Mouse (Mus musculus) heart, adult 2 months (tissue): ENCODE measurements around the gene Spock1. TPM values are rescaled to one million over a fixed set of nuclear protein-coding genes. Genes with fewer than 3 reads are reported as not detected.

Source experiments
- DNase-seq, 2 experiments: peaks; one replicate each; pipeline ENCODE4 v3.0.0; 2021
- H3K27ac ChIP-seq: fragments of 200-600 bp; 2 replicates; pipeline ENCODE4 v1.8.1; 2022
- H3K27me3 ChIP-seq: fragments of 200-500 bp; 2 replicates; pipeline ENCODE4 v1.6.1; 2012; ENCODE audit warnings: mild to moderate bottlenecking, low read length, inconsistent platforms, mixed read lengths; ENCODE audit not compliant: control insufficient read depth, insufficient read depth
- H3K36me3 ChIP-seq: fragments of 200-500 bp; 2 replicates; pipeline ENCODE4 v1.6.1; 2012; ENCODE audit warnings: low read length, inconsistent platforms; ENCODE audit not compliant: control insufficient read depth, insufficient read depth
- H3K4me1 ChIP-seq: fragments of 200-500 bp; 2 replicates; pipeline ENCODE4 v1.6.1; 2011; ENCODE audit warnings: low read length; ENCODE audit not compliant: control insufficient read depth, insufficient read depth
- H3K4me3 ChIP-seq: fragments of 200-600 bp; 2 replicates; pipeline ENCODE4 v1.8.1; 2022
- H3K79me2 ChIP-seq: fragments of 200-500 bp; replicated peaks from 2 replicates; pipeline ENCODE4 v1.6.1; 2012; ENCODE audit warnings: mild to moderate bottlenecking, inconsistent platforms, low read length, moderate library complexity, mixed read lengths; ENCODE audit not compliant: control insufficient read depth, insufficient read depth
- H3K9ac ChIP-seq: fragments of 200-500 bp; 2 replicates; pipeline ENCODE4 v1.6.1; 2012; ENCODE audit warnings: low read depth, mild to moderate bottlenecking, control low read depth, inconsistent platforms, low read length, mixed read lengths
- CTCF ChIP-seq: fragments of 200-600 bp; IDR thresholded peaks from 2 replicates; pipeline ENCODE4 v1.8.1; 2022; ENCODE audit warnings: antibody characterized with exemption, mild to moderate bottlenecking, moderate library complexity
- EP300 ChIP-seq: fragments of 200-500 bp; IDR thresholded peaks from 2 replicates; pipeline ENCODE4 v1.6.1; 2011; ENCODE audit warnings: low read depth, low read length, control low read depth; ENCODE audit not compliant: insufficient read depth
- POLR2A ChIP-seq: fragments of 200-500 bp; IDR thresholded peaks from 2 replicates; pipeline ENCODE4 v1.6.1; 2011; ENCODE audit warnings: mild to moderate bottlenecking, low read depth, low read length, control low read depth; ENCODE audit not compliant: insufficient read depth
- WGBS: fragments of 180-500 bp; shearing (Covaris S2); methylation state at CpG from one replicate; pipeline ENCODE4 v1.1.7; 2018; 5-methylcytosine and 5-hydroxymethylcytosine counted together
- intact Hi-C: fragments of 180-260 bp; cut with DNase I; formaldehyde crosslinking; loops from one replicate; pipeline ENCODE4 v1.15.1; 2025
- polyA plus RNA-seq: library from polyadenylated mRNA; depleted of rRNA; stranded (reverse); fragments of >200 nt; gene quantifications from 2 replicates; pipeline ENCODE4 v1.2.3, GENCODE M21; 2012
- total RNA-seq, 2 experiments: library from RNA; stranded (reverse); gene quantifications; 2 replicates each; pipeline ENCODE4 v1.2.3; 2021

The Spock1 gene
- total and polyA plus RNA-seq, 3 experiments, result 0.04 TPM; not detected in 2

DNA sequence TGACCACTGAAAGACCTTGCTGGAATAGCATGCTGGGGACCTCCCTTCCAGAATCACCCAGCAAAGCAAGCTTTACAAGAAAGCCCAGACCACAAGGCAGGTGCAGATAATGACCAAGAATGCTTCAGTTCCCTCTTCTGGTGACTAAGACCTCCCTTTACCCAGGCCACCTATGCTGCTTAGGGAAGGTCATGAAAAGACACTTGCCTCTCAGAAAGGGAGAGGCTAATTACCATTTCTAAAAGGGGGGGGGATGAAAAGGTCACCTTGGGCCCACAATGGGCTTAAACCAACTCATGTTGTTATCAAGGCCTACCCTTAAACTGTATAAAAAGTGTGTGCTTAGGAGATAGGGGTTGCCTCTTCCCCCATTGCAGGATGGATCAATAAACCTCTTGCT is 382.2 kb downstream of the Spock1 start:
- Histone ChIP-seq H3K9ac (no peak overlapping the region), H3K36me3 (no peaks in the 10 kb centered on the region), H3K4me1 (no peaks in the 10 kb centered on the region), H3K4me3 (no peak overlapping the region), H3K79me2 (no peaks in the 10 kb centered on the region), H3K27me3 (no peaks in the 10 kb centered on the region), H3K27ac (no peak overlapping the region)
- DNase-seq, result no peak
- intact Hi-C loops, result loop anchor here (10.0 kb wide), 1 partner anchor 119 kb away; no protein-coding TSS in a partner anchor
- no peak for TF ChIP-seq POLR2A
- TF ChIP-seq CTCF, result no peak
- TF ChIP-seq EP300, result no peak

DNA sequence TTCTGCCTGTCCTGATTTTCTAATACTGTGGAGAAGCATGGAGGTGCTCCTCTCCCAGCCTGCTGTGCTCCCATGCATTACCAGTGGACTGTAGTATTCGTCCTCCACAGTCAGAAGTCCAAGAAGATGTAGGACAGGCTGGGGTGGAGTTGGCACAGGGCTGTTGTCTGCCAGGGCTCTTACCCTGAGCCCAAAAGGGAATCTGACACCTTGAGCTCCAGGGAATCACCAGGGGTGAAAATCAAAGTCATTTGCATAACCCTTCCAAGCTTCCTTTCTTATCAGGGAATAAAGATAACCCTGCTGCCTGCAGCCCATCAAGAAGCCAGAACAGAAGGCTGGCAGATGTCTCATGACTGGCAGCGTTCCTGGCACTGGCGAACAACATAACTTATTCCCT is 383.6 kb downstream of the Spock1 start:
- Histone ChIP-seq H3K79me2 (no peaks in the 10 kb centered on the region), H3K4me3 (no peak overlapping the region), H3K27ac (no peak overlapping the region), H3K4me1 (no peaks in the 10 kb centered on the region), H3K9ac (no peak overlapping the region), H3K27me3 (no peaks in the 10 kb centered on the region), H3K36me3 (no peaks in the 10 kb centered on the region)
- TF ChIP-seq EP300 (no peak), CTCF (no peak), POLR2A (no peak)
- WGBS, result 25% methylated on average over 3 of the region's 3 CpGs
- DNase-seq, result peak in 1 of 2 experiments; percentile 45
- intact Hi-C loops, result loop anchor here (10.0 kb wide), 1 partner anchor 120 kb away; no protein-coding TSS in a partner anchor

DNA sequence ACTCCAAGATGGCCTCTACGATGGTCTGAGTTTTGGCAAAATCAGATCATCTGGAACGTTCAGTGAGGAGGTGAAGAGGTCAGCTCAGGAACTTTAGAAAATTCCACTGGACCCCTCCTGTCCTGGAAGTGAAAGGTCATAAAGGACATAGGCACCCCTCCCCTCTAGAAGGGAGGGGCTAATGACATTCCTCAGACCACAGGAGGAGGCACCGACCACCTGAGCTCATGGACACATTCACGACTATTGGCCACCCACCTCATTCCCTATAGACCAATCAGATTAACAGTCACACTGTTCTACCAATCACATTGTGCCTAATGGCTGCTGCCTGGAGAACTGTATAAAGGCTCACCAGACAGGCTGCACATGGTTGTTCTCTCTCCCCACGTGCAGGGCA is 384.8 kb downstream of the Spock1 start:
- intact Hi-C loops, result loop anchor here (10.0 kb wide), 1 partner anchor 121 kb away; no protein-coding TSS in a partner anchor
- Histone ChIP-seq H3K9ac (no peak overlapping the region), H3K36me3 (no peaks in the 10 kb centered on the region), H3K27me3 (no peaks in the 10 kb centered on the region), H3K4me3 (no peak overlapping the region), H3K27ac (no peak overlapping the region), H3K79me2 (no peaks in the 10 kb centered on the region), H3K4me1 (no peaks in the 10 kb centered on the region)
- no peak for DNase-seq
- TF ChIP-seq CTCF, result no peak
- TF ChIP-seq POLR2A, result no peak
- no peak for TF ChIP-seq EP300
- 88% methylated on average over 5 of the region's 5 CpGs for WGBS

DNA sequence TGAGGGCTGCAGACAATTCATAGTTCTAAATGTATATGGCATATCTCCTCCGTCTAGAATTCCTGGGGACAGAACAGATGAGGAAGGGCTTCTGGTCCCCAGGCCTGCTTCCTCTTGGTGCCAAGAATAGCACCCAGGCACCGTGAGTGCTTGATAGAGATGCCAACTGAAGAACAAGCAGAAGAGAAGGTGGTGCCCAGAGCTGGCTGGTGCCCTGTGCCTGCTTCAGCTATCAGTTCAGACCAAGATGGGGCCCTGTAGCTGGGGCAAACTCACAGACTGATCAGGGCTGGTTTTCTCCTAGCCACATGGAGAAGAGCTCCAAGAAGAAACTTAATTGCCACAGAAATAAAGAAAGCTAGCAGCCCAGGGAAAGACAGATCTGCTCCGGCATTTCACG is 385.8 kb downstream of the Spock1 start:
- Histone ChIP-seq H3K27me3 (no peaks in the 10 kb centered on the region), H3K36me3 (no peaks in the 10 kb centered on the region), H3K4me1 (no peaks in the 10 kb centered on the region), H3K79me2 (no peaks in the 10 kb centered on the region), H3K4me3 (no peak overlapping the region), H3K9ac (no peak overlapping the region), H3K27ac (no peak overlapping the region)
- TF ChIP-seq POLR2A (no peak), EP300 (no peak), CTCF (no peak)
- WGBS, result 56% methylated on average over 4 of the region's 4 CpGs
- intact Hi-C loops, result loop anchor here (10.0 kb wide), 1 partner anchor 122 kb away; no protein-coding TSS in a partner anchor
- peak in 1 of 2 experiments; percentile 38 for DNase-seq

DNA sequence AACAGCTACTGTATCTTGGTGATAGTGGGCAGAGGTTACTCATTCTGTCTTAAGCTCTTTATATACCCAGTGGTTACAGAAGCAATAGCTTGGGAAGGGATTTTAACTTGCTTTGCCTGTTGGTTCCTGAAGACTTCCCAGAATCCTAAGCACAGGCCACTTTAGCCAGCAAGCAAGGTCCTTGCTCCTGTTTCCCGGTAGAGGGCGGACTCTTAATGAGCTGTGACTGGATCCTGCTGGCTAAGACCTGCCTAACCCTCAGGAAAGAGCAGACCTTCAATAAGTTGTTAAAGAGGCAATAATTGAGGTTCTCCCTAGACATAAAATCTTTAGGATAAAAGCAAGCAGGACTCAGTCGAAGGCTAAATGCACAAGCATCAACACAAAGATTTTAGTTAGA is 387.0 kb downstream of the Spock1 start:
- 22% methylated on average over 3 of the region's 3 CpGs for WGBS
- no peak overlapping the region for H3K9ac ChIP-seq
- no peak overlapping the region for H3K27ac ChIP-seq
- no peaks in the 10 kb centered on the region for H3K79me2 ChIP-seq
- H3K4me1 ChIP-seq, result no peaks in the 10 kb centered on the region
- no peak overlapping the region for H3K4me3 ChIP-seq
- intact Hi-C loops, result loop anchor here (1.0 to 10.0 kb wide), 2 partner anchors 124 to 387 kb away; partner anchors contain the start of gene Spock1
- no peaks in the 10 kb centered on the region for H3K36me3 ChIP-seq
- TF ChIP-seq CTCF (peak; percentile 77), POLR2A (no peak), EP300 (no peak)
- no peaks in the 10 kb centered on the region for H3K27me3 ChIP-seq
- no peak for DNase-seq

DNA sequence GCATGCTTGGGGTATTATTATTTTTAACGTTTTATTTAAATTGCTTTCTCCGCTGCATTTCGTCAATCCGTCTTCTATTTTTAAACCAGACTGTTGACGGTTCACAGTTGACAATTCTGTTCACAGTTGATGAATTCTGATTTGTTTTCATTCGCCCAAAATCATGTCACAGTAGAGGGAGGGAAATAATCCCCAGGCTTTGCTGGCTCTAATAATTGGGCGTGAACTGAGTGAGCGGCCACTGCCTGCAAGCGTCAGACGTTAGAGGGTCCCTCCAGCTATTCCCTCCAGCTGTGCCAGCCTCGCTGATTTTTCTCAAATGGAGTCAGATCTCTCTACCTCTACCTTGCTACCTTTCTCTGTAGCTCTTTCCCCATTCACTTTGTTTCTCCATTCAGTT is 388.3 kb downstream of the Spock1 start:
- Histone ChIP-seq H3K27me3 (no peaks in the 10 kb centered on the region), H3K9ac (no peak overlapping the region), H3K4me3 (no peak overlapping the region), H3K4me1 (no peaks in the 10 kb centered on the region), H3K79me2 (no peaks in the 10 kb centered on the region), H3K36me3 (no peaks in the 10 kb centered on the region), H3K27ac (no peak overlapping the region)
- 51% methylated on average over 11 of the region's 11 CpGs for WGBS
- no peak for DNase-seq
- no peak for TF ChIP-seq POLR2A
- intact Hi-C loops, result loop anchor here (10.0 kb wide), 1 partner anchor 125 kb away; no protein-coding TSS in a partner anchor

DNA sequence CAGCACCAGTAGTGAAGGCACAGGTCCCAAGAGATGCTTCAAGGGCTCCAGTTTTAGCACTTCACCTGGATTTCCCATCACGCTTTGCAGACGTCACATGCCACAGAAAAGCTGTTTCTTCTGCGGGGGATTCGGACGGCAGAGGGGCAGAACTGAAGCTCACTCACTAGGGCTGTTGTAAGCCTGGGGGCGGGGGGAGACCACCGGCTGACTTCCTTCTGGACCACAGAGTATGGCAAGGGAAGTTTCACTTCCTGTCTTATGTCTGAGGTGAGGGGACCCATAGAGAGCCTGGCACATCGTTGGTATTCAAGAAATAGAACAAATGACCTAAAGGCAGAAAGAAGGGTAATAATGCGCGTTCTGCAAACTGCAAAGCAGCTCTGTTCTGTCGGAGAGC is 392.4 kb downstream of the Spock1 start:
- no peaks in the 10 kb centered on the region for H3K4me1 ChIP-seq
- H3K36me3 ChIP-seq, result no peaks in the 10 kb centered on the region

More for the DNA sequence above, 392.4 kb downstream of the Spock1 start:
- 77% methylated on average over 11 of the region's 11 CpGs for WGBS
- H3K27ac ChIP-seq, result no peak overlapping the region
- intact Hi-C loops, result no loop called here
- no peaks in the 10 kb centered on the region for H3K27me3 ChIP-seq
- H3K79me2 ChIP-seq, result no peaks in the 10 kb centered on the region
- H3K4me3 ChIP-seq, result no peak overlapping the region
- H3K9ac ChIP-seq, result no peak overlapping the region
- DNase-seq, result no peak
- TF ChIP-seq CTCF, result no peak
- no peak for TF ChIP-seq POLR2A
- TF ChIP-seq EP300, result no peak
